Mouse (Mus musculus) left cerebral cortex, adult 11 months (tissue): Measurements from ENCODE around the gene Arl4c.
"Not testable (repeated sequence)": the region's sequence is repeated elsewhere in the genome, so short reads cannot be mapped to it uniquely, and the experiment has no call there.

Source experiments
- DNase-seq: peaks from one replicate; pipeline ENCODE4 v3.0.0; 2022; ENCODE audit warnings: low spot score

Gene Arl4c

GRCm38 (mm10) chr1:88655473-88656095, 46.4 kb downstream of the Arl4c start:
- DNase-seq = no peak

DNA sequence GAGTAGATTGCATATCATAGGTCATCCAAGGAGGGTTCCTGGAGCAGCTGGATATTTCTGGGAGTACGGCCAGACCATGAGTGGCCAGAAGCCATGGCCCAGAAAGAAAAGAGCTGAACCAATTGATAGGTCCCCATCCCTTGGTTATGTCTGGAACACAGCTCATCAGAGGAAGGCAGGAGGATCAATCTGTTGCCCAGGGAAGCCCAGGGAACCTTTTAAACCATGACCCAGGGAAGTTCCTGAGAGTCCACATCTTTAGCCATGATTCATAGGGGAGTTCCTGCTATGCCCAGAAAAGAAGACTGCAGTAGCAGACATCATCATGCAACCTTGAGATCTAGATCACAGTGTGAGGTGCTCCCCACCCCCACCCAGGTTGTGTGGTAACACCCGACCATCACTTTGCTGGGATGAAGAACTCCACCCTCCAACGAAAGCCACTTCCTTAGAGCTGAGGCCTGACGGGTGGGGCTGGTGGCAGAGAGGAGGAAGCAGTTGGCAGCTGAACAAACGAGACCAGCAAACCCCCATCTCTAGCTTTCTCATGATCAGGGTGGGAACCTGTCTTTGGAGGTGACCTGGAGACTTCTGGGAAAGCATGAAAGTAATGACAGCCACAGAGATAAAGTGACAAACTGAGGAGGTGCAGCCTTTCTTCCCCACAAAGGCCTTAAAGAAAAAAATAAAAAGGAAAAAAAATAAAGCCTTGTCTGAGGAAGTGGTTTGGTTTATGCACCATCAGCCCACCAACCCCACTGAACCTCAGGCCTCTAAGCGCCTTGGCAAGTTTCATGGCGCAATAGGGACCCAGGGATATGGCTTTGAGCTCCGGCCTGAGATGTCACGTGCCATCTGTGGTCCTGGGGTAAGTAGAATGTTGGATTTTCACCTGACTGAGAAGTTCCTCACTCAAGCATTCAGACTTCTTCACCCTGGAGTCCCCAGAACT, 47.2 kb downstream of the Arl4c start:
- DNase-seq = no peak

DNA sequence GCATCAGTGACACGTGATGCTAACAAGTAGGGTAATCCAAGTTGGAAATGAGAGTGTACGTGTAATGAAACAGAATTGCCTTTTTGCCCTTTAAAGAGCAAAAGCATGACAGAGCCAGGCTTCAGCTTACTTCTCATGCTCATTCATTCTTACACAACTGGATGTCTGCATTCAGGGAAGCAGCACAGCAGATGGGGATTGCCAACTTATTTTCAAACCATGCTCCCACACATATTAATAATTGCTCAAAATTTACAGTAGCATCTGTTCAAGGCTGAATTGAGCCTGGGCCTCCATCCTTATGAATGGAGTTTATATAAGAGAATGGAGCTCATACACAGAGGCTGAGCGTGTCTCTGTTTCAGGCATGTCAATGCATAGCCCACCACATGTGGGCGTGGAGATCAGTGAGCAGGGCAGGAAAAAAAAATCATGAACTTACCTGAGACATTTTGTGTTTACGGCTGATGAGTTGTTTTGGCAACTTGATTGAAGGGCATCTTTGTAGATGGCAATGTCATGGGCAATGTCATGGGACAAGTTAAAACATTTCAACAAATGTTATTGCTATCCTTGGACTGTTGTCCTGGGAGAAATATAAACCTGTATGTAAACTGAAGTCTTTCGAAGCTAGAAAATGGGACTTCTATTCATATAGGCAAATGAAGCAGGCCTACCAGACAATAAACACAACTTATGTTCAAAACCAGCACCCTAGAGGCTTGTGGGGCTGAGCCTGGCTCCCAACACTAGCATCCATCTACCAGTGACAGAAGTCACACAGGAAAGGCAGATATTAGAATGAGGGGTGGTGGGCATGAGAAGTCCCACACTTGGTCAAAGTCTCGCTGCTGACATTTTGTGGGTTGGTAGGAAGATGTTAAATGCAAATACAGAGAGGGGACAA, 48.2 kb downstream of the Arl4c start:
- DNase-seq = no peak

DNA sequence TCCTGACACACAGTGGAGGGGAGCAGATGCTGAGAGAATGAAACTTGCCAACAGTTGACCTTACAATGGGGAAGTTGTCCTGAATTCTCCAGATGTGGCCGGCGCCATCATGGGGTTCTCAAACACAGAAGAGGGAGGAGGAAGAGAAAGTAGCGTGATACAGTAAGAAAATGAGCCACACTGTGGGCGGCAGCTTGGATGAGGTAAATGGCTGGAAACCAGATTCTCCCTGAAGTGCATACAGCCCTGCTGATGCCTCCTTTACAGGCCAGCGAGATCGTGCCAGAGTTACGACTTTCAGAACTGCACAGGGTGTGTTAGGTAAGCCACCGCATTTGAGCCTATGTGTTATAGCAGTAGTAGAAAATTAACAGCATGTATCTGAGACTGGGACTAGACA, 49.3 kb downstream of the Arl4c start:
- DNase-seq = no peak

DNA sequence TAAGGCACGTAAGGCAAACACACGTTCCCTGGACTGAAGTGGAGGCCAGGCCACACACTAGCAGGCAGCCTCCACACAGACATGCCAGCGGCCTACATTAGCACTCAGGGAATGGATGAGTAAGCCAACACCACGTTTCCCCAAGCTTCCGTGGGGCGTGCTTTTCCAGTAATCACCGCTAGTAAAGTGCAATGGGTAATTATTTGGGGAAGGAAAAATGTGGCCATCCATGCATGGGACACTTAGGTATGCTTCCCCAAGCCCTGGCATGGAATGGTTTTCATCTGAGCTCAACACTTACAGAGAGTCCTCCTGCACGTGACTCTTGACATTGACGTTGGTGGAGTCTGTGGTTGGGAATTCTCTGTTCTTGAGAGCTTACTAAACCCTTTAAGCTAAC, 50.4 kb downstream of the Arl4c start:
- no peak for DNase-seq

GRCm38 (mm10) chr1:88648742-88649141, 53.3 kb downstream of the Arl4c start:
- no peak for DNase-seq

- no peak for DNase-seq
Measured at GRCm38 (mm10) chr1:88645599-88646119, 56.4 kb downstream of the Arl4c start.

DNA sequence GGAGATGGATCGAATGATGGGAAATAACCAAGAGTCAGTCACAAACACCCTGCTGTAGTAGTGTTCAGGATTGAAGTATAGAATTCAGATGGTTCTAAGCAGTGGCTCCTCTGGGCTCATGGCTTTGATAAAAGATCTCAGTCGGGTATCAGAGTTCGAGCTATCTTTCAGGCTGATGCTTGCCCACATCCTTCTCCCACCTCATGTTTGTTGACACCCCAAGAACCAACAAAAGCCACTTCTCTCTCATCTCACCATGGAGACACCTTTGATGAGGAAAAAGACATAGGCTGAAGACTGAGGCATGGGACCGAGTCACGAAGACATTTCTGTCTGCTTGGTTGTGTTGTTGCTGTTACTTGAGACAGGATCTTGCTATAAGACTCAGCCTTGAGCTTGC, 57.6 kb downstream of the Arl4c start:
- DNase-seq = no peak

DNA sequence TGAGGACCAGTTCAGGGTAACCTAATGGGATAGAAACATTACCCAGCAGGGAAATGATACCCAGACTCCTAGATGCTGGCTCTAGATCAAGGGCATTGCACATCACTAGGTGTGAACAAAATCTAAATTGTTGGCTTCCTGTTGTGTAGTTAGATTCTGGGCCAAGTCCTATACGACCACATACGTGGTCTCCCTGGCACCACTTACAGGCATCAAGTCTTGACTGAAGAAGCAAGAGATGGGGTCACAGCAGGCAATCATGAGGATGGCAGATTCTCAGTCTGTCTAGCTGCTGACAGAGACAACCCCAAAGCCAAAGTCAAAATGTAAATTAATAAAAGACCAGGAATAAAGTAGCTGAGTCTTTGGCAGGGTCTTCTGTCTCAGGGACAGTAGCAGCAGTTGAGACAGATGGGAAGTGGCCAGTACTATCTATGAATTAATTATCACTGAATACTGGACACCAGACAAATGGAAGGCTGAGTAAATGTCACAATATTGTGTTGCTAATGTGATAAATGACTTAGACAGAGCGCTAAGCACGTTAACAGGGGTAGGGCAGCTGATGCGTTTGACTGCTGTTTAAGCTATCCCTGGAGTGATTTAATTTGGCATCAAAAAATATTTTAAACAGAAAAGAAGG, 58.7 kb downstream of the Arl4c start:
- DNase-seq = no peak

DNA sequence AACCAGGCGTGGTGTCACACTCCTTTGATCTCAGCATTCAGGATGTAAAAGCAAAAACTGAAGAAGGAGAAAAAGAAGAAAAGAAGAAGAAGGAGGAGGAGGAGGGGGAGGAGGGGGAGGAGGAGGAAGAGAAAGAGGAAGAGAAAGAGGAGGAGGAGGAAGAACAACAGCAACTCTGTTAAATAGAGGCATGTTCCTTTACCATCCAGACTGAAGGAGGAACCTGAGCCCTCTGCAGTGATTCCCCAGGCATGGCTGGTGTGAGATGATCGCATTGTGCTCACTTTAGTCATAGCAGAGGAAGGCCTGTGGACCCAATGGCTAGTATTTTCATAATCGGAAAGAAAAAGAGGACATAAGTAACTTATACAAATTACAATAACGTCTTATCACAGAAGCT, 59.3 kb downstream of the Arl4c start:
- DNase-seq = no peak

GRCm38 (mm10) chr1:88641678-88642215, 60.3 kb downstream of the Arl4c start:
- no peak for DNase-seq

- DNase-seq = no peak
Measured at GRCm38 (mm10) chr1:88641194-88641593, 60.8 kb downstream of the Arl4c start.

- no peak for DNase-seq
Measured at GRCm38 (mm10) chr1:88639432-88640281, 62.4 kb downstream of the Arl4c start.

- DNase-seq = no peak
Measured at GRCm38 (mm10) chr1:88638622-88639021, 63.4 kb downstream of the Arl4c start.

DNA sequence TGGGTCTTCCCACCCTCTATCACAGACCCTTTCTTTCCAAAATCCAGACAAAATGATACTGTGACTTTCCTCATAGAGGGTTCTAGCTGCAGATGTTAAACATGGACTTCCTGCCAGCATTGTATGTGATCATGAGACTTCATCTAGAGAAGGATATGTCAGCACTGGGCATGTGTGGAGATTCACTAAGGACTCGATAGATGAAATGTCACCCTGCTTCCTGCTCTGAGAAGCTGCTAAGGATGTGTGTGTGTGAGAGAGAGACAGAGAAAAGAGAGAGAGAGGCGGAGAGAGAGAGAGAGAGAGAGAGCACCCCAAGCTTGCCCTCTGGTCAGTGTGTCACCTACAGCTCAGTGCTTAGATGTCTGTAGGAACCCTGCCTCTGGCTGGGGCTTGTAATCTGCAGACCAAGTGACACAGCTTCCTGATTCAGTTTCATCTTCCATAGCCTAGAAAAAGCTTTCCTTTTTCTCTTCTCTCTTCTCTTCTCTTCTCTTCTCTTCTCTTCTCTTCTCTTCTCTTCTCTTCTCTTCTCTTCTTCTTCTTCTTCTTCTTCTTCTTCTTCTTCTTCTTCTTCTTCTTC, 65.4 kb downstream of the Arl4c start:
- not testable (repeated sequence) for DNase-seq

DNA sequence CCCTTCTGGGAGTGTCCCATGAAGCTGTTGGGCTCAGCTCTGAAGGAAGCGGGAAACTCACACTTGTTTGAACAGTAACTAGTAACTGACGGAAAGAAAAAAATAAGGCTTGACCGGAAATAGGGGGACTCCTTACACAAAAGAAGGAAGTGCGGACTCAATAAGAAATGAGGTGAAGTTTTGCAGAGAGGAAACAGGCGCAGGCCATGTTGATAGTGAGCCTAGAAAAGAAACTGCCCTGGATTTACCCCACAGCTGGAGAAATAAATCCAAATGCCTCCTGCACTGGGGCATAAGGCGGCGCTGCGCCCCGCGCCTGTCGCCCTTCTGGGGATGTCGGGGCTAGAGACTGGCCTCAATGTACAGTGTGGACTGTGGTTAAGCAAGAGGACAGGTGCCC, 66.4 kb downstream of the Arl4c start:
- no peak for DNase-seq

DNA sequence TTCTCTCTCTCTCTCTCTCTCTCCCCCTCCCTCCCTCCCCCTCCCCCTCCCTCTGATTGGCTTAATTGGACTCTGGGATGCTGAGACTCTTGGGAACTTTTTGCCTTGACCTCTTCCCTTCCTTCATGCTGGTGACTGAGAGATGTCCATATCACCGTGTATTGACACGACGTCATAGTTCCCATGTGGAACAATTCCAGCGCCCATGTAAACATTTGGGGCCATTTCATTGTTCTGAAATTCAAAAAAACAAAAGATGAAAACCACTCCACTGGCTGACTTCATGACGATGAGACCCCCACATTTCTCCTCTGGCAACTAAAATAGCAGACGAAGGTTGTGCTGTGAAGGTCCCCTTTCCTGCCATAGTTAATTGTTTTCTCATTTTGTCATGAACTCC, 69.2 kb downstream of the Arl4c start:
- DNase-seq = no peak

- no peak for DNase-seq
Measured at GRCm38 (mm10) chr1:88629966-88630488, 72.0 kb downstream of the Arl4c start.

DNA sequence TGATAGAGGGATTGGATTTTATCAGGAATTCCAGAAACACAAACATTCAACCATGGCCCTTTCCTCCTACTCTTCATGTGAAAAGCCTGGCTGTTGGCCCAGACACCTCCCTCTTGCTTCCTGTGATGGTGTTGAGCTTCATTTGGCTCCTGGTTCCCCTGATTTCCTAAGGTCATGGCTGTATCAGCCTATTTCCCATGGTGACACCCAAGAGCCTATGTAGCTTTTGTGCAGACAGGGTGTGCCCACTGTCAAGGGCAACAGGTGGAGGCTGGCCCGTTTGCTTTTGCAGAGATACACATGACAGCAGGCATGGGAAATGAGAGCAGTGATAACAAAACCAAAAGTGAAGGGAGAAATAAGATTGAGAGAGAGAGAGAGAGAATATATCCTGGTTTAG, 76.8 kb downstream of the Arl4c start:
- DNase-seq = no peak

GRCm38 (mm10) chr1:88624376-88624775, 77.6 kb downstream of the Arl4c start:
- no peak for DNase-seq
